Mouse (Mus musculus) natural killer cell, adult 2 months (primary cell): Measurements from ENCODE around the gene Pde11a.

ENCODE experiments used
- DNase-seq, 2 experiments: peaks; one replicate each; pipeline ENCODE4 v3.0.0; 2022; ENCODE audit warnings: low spot score in 2 of 2

The Pde11a gene

DNA sequence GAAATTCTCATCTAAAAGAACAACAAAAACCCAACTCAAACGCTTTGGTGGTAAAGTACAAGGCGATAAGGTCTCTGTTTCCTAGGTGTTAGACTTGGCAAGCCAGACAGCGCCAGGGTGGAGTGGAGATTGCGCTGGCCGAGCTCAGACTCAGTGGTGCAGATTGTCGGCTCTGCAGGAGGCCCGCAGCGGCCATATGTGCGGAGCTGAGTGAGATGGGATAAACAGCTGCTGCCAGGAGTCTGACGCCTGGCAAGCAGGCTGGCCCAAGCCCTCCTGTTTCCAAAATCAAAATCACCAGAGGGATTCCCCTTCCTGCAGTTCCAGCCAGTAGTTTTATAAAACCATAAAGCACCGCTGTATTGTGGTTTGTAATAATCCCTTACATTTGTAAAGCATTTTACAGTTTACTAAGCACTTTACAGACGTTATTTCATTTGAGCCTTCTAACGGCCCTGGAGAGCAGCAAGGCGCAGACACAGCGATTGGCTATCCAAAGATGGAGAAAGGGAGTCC is 378.7 kb downstream of the Pde11a start:
- no peak for DNase-seq

DNA sequence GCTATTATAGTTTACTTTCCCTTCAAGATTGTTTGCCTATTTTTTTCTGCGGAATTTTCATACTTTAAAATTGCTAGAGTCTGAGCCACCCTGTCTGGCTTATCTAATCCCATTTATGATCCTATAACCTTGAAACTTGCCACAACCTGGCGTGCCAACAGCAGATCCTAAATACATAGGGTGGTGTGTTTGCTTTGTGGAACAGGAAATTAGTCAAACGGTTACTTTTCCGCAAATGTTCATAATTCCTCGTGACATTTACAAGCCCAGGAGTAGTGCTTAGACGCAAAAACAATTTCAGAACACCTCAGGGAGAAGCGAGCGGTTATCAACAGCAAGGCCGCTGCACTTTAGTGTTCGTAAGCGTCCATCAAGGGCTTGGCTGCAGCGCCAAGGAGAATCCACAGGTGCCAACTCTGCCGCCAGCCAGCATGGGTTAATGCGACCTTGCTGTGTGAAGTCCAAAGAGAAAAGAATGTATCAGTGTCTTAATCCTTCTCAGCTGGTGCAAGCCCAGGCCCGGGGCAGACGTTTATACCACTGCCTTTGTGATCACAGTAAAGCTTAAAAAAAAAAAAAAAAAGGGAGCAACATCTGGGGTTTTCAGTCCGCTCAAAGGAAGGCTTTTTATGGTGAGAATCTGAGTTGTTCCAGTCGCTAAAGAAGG is 379.3 kb downstream of the Pde11a start:
- DNase-seq, result no peak

DNA sequence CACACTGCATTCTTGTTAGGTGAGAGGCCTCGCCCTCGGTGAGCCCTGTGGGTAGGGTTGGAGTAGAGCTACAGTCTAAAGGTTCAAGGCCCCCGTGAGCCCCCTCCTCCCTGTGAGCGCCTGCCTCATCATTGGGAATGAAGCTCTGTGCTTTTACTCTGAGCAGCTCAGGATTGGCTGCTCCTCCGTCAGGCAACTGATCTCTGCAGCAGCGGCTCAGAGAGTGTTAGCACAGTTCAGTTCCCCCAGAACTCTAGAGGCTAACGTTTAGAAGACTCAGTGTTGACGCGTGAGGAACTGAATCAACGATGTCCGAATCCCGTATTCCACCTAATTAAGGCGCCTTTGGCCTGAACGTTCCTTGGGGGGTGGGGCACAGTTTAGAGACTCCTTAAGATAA is 382.9 kb downstream of the Pde11a start:
- DNase-seq, result no peak

DNA sequence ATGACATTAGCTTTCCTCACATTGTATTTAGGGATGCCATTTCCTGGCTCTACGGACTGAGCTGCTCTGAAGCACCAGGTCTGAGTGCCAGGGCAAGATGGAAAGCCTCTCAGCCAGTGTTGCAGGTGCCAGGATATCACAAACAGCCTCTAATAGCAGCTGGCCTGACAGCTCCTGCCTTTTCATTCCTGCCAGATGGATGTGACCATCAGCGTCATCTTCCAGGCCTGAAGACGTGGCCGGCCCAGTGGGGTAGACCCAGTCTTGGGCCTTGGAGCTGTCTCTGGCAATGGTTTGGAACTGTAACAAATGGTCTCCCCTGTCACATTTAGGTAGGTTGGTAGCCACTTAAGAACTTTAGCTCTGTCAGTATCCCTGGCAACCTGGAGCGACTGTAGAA is 385.3 kb downstream of the Pde11a start:
- DNase-seq, result no peak

DNA sequence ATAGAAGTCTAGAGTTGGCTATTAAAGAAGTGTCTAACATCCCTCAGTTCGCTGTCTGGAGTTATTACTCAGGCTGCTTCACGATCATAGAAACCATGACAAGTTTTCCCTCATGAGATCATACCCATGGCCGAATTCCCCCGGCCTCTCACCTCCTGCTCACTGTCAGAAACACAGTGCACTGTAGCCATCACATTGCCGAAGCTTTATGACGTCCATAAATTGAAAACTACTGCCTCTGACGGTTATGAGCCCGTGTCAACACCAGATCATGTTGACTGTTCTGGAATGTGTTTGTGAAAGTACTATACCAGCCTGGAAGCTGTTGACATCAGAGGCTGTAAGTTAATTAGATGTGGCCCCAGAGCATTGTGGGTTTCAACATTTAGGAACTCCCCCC is 387.9 kb downstream of the Pde11a start:
- DNase-seq, result no peak
